Mouse (Mus musculus): ENCODE results near the gene Zbtb5. TPM values are rescaled to one million over a fixed set of nuclear protein-coding genes. Genes with fewer than 3 reads are reported as not detected.
"Not testable (repeated sequence)": the region's sequence is repeated elsewhere in the genome, so short reads cannot be mapped to it uniquely, and the experiment has no call there.

Gene Zbtb5
- polyA plus RNA-seq, 1 experiment = 0.11 TPM

- Histone ChIP-seq H3K9me3 (ENCODE audit: control insufficient read depth, low read length) (no peaks in the 10 kb centered on the region), H3K4me1 (ENCODE audit: control insufficient read depth) (no peaks in the 10 kb centered on the region), H3K27me3 (ENCODE audit: control insufficient read depth) (no peaks in the 10 kb centered on the region), H3K36me3 (ENCODE audit: control insufficient read depth) (no peaks in the 10 kb centered on the region), H3K4me3 (replicated peaks) (no peak overlapping the region)
- TF ChIP-seq TAL1 (IDR thresholded peaks at IDR 0.05; ENCODE audit: low read length) = no peak
- TF ChIP-seq GATA1 (IDR thresholded peaks at IDR 0.05; ENCODE audit: low read length) = no peak
Measured at GRCm38 (mm10) chr4:44965736-44966135, 46.5 kb downstream of the Zbtb5 start.

- no peaks in the 10 kb centered on the region for H3K4me1 ChIP-seq (ENCODE audit: control insufficient read depth)
Measured at GRCm38 (mm10) chr4:44965175-44965574, 47.0 kb downstream of the Zbtb5 start.

DNA sequence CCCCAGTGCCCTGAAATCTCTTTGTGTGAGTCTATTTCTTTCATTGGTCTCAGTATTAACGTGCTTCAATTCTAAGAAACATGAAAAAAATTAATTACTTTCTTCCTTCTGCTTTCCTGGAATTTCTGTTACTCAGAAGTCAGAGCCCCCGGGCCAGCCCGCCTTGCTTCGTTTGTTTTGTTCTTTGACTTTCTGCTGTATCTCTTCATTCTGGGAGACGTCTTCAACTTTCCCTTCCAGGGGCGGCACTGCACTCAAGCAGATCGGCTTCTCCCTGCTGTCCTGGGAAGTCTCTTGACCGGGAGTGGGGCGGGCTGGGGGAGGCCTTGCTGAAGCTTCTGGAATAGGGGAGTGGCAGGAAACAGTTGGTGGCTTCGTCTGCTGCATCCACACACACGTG is 49.1 kb downstream of the Zbtb5 start:
- TF ChIP-seq TAL1 (IDR thresholded peaks at IDR 0.05; ENCODE audit: low read length) = no peak
- no peak for TF ChIP-seq GATA1 (IDR thresholded peaks at IDR 0.05; ENCODE audit: low read length)
- Histone ChIP-seq H3K4me3 (replicated peaks) (no peak overlapping the region), H3K36me3 (ENCODE audit: control insufficient read depth) (no peaks in the 10 kb centered on the region), H3K27me3 (ENCODE audit: control insufficient read depth) (no peaks in the 10 kb centered on the region), H3K9me3 (ENCODE audit: control insufficient read depth, low read length) (no peaks in the 10 kb centered on the region), H3K4me1 (ENCODE audit: control insufficient read depth) (no peaks in the 10 kb centered on the region)

More at GRCm38 (mm10) chr4:44965175-44965574, 47.0 kb downstream of the Zbtb5 start:
- no peaks in the 10 kb centered on the region for H3K36me3 ChIP-seq (ENCODE audit: control insufficient read depth)
- H3K9me3 ChIP-seq (ENCODE audit: control insufficient read depth, low read length) = no peaks in the 10 kb centered on the region
- H3K4me3 ChIP-seq (replicated peaks) = no peak overlapping the region
- H3K27me3 ChIP-seq (ENCODE audit: control insufficient read depth) = no peaks in the 10 kb centered on the region
- TF ChIP-seq GATA1 (IDR thresholded peaks at IDR 0.05; ENCODE audit: low read length) (no peak), TAL1 (IDR thresholded peaks at IDR 0.05; ENCODE audit: low read length) (no peak)

GRCm38 (mm10) chr4:44959220-44959619 is 53.0 kb downstream of the Zbtb5 start:
- no peaks in the 10 kb centered on the region for H3K27me3 ChIP-seq (ENCODE audit: control insufficient read depth)
- TF ChIP-seq GATA1 (IDR thresholded peaks at IDR 0.05; ENCODE audit: low read length) = no peak
- no peak for TF ChIP-seq TAL1 (IDR thresholded peaks at IDR 0.05; ENCODE audit: low read length)

GRCm38 (mm10) chr4:44958776-44959175 is 53.4 kb downstream of the Zbtb5 start:
- Histone ChIP-seq H3K9me3 (ENCODE audit: control insufficient read depth, low read length) (no peaks in the 10 kb centered on the region), H3K36me3 (ENCODE audit: control insufficient read depth) (no peaks in the 10 kb centered on the region), H3K4me1 (ENCODE audit: control insufficient read depth) (no peaks in the 10 kb centered on the region), H3K27me3 (ENCODE audit: control insufficient read depth) (no peaks in the 10 kb centered on the region), H3K4me3 (replicated peaks) (no peak overlapping the region)
- TF ChIP-seq GATA1 (IDR thresholded peaks at IDR 0.05; ENCODE audit: low read length) (no peak), TAL1 (IDR thresholded peaks at IDR 0.05; ENCODE audit: low read length) (no peak)

More at GRCm38 (mm10) chr4:44959220-44959619, 53.0 kb downstream of the Zbtb5 start:
- Histone ChIP-seq H3K36me3 (ENCODE audit: control insufficient read depth) (no peaks in the 10 kb centered on the region), H3K4me3 (replicated peaks) (no peak overlapping the region), H3K9me3 (ENCODE audit: control insufficient read depth, low read length) (no peaks in the 10 kb centered on the region), H3K4me1 (ENCODE audit: control insufficient read depth) (no peaks in the 10 kb centered on the region)

DNA sequence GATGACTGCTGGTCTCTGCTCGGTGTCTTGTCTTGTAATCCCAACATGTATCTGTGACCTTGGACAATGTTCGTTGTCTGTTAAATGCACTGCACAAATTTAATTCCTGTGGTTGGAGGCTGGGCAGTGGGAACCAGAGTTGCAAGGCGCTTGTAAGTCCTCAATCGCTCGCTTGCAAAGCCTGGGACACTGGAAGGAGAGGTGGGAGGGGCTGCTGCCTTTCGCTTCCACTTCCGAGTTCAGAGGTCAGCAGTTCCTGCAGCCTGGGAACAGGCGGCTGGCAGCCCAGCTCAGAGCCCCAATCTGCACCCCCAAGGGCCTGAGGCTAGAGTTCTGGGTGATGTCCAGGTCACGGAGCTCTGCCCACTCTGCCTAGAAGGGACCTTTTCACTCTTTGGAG is 59.2 kb downstream of the Zbtb5 start:
- Histone ChIP-seq H3K36me3 (ENCODE audit: control insufficient read depth) (no peaks in the 10 kb centered on the region), H3K9me3 (ENCODE audit: control insufficient read depth, low read length) (no peaks in the 10 kb centered on the region), H3K4me1 (ENCODE audit: control insufficient read depth) (no peaks in the 10 kb centered on the region), H3K4me3 (replicated peaks) (no peak overlapping the region), H3K27me3 (ENCODE audit: control insufficient read depth) (no peaks in the 10 kb centered on the region)
- no peak for TF ChIP-seq TAL1 (IDR thresholded peaks at IDR 0.05; ENCODE audit: low read length)
- TF ChIP-seq GATA1 (IDR thresholded peaks at IDR 0.05; ENCODE audit: low read length) = no peak

- H3K4me3 ChIP-seq (replicated peaks) = no peak overlapping the region
- H3K4me1 ChIP-seq (ENCODE audit: control insufficient read depth) = no peaks in the 10 kb centered on the region
- no peaks in the 10 kb centered on the region for H3K9me3 ChIP-seq (ENCODE audit: control insufficient read depth, low read length)
- TF ChIP-seq GATA1 (IDR thresholded peaks at IDR 0.05; ENCODE audit: low read length) (no peak), TAL1 (IDR thresholded peaks at IDR 0.05; ENCODE audit: low read length) (no peak)
- no peaks in the 10 kb centered on the region for H3K36me3 ChIP-seq (ENCODE audit: control insufficient read depth)
- no peaks in the 10 kb centered on the region for H3K27me3 ChIP-seq (ENCODE audit: control insufficient read depth)
Measured at GRCm38 (mm10) chr4:44948314-44948713, 63.9 kb downstream of the Zbtb5 start.

GRCm38 (mm10) chr4:44947464-44947863 is 64.7 kb downstream of the Zbtb5 start:
- peaks cover under 1% of the 10 kb centered on the region for H3K4me1 ChIP-seq (ENCODE audit: control insufficient read depth)
- no peak overlapping the region for H3K4me3 ChIP-seq (replicated peaks)
- H3K27me3 ChIP-seq (ENCODE audit: control insufficient read depth) = no peaks in the 10 kb centered on the region
- no peaks in the 10 kb centered on the region for H3K36me3 ChIP-seq (ENCODE audit: control insufficient read depth)
- no peaks in the 10 kb centered on the region for H3K9me3 ChIP-seq (ENCODE audit: control insufficient read depth, low read length)
- TF ChIP-seq GATA1 (IDR thresholded peaks at IDR 0.05; ENCODE audit: low read length) (no peak), TAL1 (IDR thresholded peaks at IDR 0.05; ENCODE audit: low read length) (no peak)

GRCm38 (mm10) chr4:44946126-44946525 is 66.1 kb downstream of the Zbtb5 start:
- H3K27me3 ChIP-seq (ENCODE audit: control insufficient read depth); H3K4me3 ChIP-seq (replicated peaks); H3K9me3 ChIP-seq (ENCODE audit: control insufficient read depth, low read length); H3K36me3 ChIP-seq (ENCODE audit: control insufficient read depth); H3K4me1 ChIP-seq (ENCODE audit: control insufficient read depth): not testable (repeated sequence)

GRCm38 (mm10) chr4:44944426-44945075 is 67.7 kb downstream of the Zbtb5 start:
- no peaks in the 10 kb centered on the region for H3K36me3 ChIP-seq (ENCODE audit: control insufficient read depth)
- TF ChIP-seq GATA1 (IDR thresholded peaks at IDR 0.05; ENCODE audit: low read length) (no peak), TAL1 (IDR thresholded peaks at IDR 0.05; ENCODE audit: low read length) (no peak)
- no peak overlapping the region for H3K4me3 ChIP-seq (replicated peaks)
- peaks cover 7% of the 10 kb centered on the region for H3K4me1 ChIP-seq (ENCODE audit: control insufficient read depth)
- no peaks in the 10 kb centered on the region; the same call in 1 of the 2 replicates for H3K27me3 ChIP-seq (ENCODE audit: control insufficient read depth)
- no peaks in the 10 kb centered on the region for H3K9me3 ChIP-seq (ENCODE audit: control insufficient read depth, low read length)

All from erythroblast, embryonic 14.5 days (primary cell).